Mouse (Mus musculus) ES-CJ7 (cell line): ENCODE data around the gene 1700020N01Rik.

ENCODE experiments used
- DNase-seq: peaks from one replicate; pipeline ENCODE4 v3.0.0; 2011; ENCODE audit warnings: low read depth, low spot score

Gene 1700020N01Rik

GRCm38 (mm10) chr10:21659576-21660246 is 66.8 kb downstream of the 1700020N01Rik start:
- DNase-seq: no peak

GRCm38 (mm10) chr10:21668976-21669375 is 76.0 kb downstream of the 1700020N01Rik start:
- peak; percentile 70 for DNase-seq

GRCm38 (mm10) chr10:21669750-21670161 is 76.8 kb downstream of the 1700020N01Rik start:
- DNase-seq: no peak

GRCm38 (mm10) chr10:21670168-21670567 is 77.2 kb downstream of the 1700020N01Rik start:
- no peak for DNase-seq
